Mouse (Mus musculus): ENCODE measurements around the gene Adprhl2.
A peak's percentile ranks its signal among the peaks of the same experiment; 100 is the strongest.

GRCm38 (mm10) chr4:126306058-126306457, 15.4 kb downstream of the Adprhl2 start:
- TF ChIP-seq POLR2A (IDR thresholded peaks at IDR 0.05; ENCODE audit: borderline replicate concordance, extremely low read depth, insufficient read depth, insufficient read length, poor library complexity, severe bottlenecking) (no peak), CTCF (IDR thresholded peaks at IDR 0.05; ENCODE audit: borderline replicate concordance, extremely low read depth, insufficient read depth, insufficient read length) (peak; percentile 24; the same call in 1 of the 2 replicates)
